Mouse (Mus musculus) liver, adult (tissue): ENCODE results near the gene Grm8.

Source experiments
- GATA4 ChIP-seq: IDR thresholded peaks from 2 replicates; pipeline ENCODE4 v1.6.1; 2014; ENCODE audit warnings: mild to moderate bottlenecking, low read length; ENCODE audit not compliant: insufficient replicate concordance

Grm8 gene

GRCm38 (mm10) chr6:27316018-27316417 lies 819.0 kb downstream of the Grm8 start:
- TF ChIP-seq GATA4, result no peak

- no peak for TF ChIP-seq GATA4
Measured at GRCm38 (mm10) chr6:27314273-27315009, 820.5 kb downstream of the Grm8 start.

- TF ChIP-seq GATA4, result no peak
Measured at GRCm38 (mm10) chr6:27310401-27310800, 824.6 kb downstream of the Grm8 start.

GRCm38 (mm10) chr6:27305351-27305750 lies 829.6 kb downstream of the Grm8 start:
- no peak for TF ChIP-seq GATA4

GRCm38 (mm10) chr6:27264972-27265371 lies 870.0 kb downstream of the Grm8 start:
- TF ChIP-seq GATA4, result no peak

- no peak for TF ChIP-seq GATA4
Measured at GRCm38 (mm10) chr6:27262611-27263010, 872.4 kb downstream of the Grm8 start.

- TF ChIP-seq GATA4, result no peak
Measured at GRCm38 (mm10) chr6:27240416-27240815, 894.6 kb downstream of the Grm8 start.

- TF ChIP-seq GATA4, result no peak
Measured at GRCm38 (mm10) chr6:27239968-27240367, 895.0 kb downstream of the Grm8 start.
